12 mouse cellular contexts compared by ENCODE assay signal in the genomic region with DNA sequence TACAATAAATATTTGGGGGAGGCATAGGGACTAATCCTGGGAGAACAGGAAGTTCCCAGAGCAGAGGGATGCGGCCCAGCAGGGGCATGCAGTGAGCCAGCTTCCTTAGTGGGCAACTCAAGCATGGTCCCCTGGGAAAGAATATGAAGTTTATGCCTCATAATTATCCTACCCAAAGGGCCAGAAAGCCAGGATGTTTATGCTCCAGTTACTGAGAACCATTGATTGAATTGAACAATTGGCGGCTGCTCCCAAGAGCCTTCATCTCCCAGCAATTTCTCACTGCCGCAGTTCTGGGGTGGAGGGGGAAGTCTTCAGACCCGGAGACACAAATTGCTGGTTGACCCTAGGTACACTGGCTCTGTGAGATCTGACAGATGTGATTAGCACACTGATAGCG.
"Had no signal": no experiment of that assay in that cellular context is flagged by ENCODE, and none has a peak within 500 bp of the region (broad histone marks: within the 10 kb centered on the region; RNA-seq: fewer than 3 reads in every experiment).

No protein-coding gene starts in this region.

- H3K27ac ChIP-seq: limb, embryonic 13.5 days; liver, embryonic 14.5 days; midbrain, embryonic 12.5 days; neural tube, embryonic 15.5 days had no signal

- H3K4me1 ChIP-seq: limb, embryonic 13.5 days had no signal

- H3K4me2 ChIP-seq: limb, embryonic 13.5 days; midbrain, embryonic 12.5 days; neural tube, embryonic 15.5 days had no signal

- H3K9ac ChIP-seq: limb, embryonic 13.5 days; liver, embryonic 14.5 days; midbrain, embryonic 12.5 days; neural tube, embryonic 15.5 days had no signal

- H3K36me3 ChIP-seq: limb, embryonic 13.5 days; midbrain, embryonic 12.5 days; neural tube, embryonic 15.5 days had no signal

- H3K9me3 ChIP-seq: limb, embryonic 13.5 days; midbrain, embryonic 12.5 days; neural tube, embryonic 15.5 days had no signal

- H3K27me3 ChIP-seq: limb, embryonic 13.5 days; midbrain, embryonic 12.5 days; neural tube, embryonic 15.5 days had no signal

- H3K4me3 ChIP-seq: limb, embryonic 13.5 days; midbrain, embryonic 12.5 days; myocyte; neural tube, embryonic 15.5 days had no signal

- DNase-seq: kidney, adult 11 months; kidney, postnatal 10 days; layer of hippocampus, postnatal 36 days; left cerebral cortex, postnatal 4 days; lung, adult 18-20 months; right cerebral cortex, postnatal 14 days; thymus, postnatal 36 days had no signal
